Mouse (Mus musculus) thymus, postnatal 0 days (tissue): ENCODE results near the gene Cdc42. TPM values are rescaled to one million over a fixed set of nuclear protein-coding genes. Genes with fewer than 3 reads are reported as not detected.

Experiments
- DNase-seq: peaks from one replicate; pipeline ENCODE4 v3.0.0-alpha.2; 2015; ENCODE audit warnings: low spot score
- polyA plus RNA-seq: library from polyadenylated mRNA; unstranded; fragments of >200 nt; fragmentation: Nextera tagmentation; extraction: Ambion mirVana; gene quantifications from 2 replicates; pipeline ENCODE4 v1.2.1, GENCODE M21; 2015

Cdc42 gene
- polyA plus RNA-seq, 1 experiment from 2014 or later = 536 TPM

DNA sequence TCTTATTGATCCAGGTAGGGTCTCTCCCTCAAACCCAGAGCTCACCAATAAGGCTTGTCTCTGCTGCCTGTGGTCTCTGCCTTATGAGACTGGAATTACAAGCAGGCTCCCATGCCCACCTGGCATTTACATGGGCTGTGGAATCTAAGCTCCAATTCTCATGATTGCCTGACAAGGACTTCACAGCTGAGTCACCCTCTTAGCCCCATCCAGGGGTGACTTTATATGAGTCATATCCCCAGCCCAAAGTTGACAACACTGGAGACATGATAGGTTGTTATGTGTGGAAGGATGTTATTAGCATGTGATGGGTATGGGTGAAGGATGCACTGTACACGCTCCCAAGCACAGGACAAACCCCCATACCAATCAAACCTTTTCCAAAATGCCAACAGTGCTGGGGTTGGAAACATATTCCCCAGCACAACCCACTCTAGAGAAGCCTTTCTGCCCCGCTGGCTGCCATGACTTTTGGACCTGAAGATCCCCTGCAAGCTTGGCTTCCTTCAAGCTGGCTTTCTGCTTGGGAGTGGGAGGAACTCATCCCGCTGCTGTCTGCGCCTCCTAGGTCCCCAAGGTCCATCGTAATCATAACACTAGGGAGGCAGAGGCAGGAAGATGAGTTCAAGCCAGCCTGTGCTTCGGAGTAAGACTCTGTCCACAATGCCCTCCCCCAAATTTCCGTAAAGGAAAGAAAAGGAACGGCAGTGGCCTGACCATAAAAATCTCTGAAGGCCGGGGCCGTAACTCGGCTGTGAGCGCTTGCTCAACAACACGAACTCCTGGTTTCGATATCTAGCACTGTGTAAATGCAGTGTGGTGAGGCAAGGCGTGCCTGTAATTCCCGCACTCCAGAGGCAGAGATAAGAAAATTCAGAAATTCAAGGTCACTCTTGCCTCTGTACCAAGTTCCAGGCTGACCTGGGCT lies 14.3 kb upstream of the Cdc42 start:
- DNase-seq = no peak

DNA sequence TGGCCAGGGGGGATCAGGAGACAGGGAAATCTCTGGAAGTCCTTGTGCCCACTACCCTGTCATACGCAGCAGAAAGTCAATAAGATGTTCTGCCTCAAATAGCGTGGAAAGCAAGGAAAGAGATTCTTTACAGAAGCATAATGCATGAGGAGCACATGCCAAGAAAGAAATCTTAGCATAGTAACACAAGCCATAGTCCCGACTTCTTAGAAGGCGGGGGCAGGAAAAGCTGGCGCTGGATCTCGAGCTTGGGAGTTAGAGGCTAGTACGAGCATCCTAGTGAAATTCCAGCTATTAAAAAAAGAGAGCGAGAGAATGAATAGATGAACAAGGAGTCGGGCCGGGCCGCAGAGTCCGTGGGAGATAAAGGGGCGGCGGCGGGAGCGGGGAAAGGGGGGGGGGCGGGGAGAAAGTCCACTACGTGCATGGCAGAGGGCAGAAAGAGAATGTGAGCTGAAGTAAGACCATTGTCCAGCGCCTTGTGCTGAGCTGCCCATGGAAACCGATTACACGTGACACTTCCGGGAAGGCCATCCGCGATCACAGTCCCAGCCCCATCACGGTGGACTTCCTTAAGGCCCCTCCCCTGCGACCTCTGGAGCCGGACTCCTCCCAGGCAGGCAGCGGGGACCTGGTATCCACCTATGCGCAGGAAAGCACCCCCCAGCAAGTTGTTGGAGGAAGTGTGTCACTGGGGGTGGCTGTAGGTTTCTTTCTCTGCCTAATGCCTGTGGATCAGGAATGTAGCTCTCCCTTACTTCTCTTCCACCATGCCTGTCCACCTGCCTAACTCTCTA lies 12.6 kb upstream of the Cdc42 start:
- no peak for DNase-seq

DNA sequence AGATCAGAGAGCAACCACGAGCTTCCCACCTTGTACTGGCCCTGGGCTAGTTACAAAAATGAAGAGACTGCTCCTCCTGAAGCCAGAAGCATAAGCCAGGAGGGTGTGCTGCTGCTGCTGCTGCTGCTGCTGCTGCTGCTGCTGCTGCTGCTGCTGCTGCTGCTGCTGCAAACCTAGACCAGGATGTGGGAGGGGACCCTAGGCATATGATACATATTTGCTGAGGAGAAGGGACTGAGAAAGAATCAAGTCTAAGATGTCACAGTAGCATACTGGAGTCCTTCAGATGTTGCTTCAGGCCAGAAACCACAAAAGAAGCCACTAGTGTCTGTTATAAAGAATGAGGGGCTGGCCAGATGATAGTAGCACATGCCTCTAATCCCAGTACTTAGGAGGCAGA lies 10.7 kb upstream of the Cdc42 start:
- no peak for DNase-seq

DNA sequence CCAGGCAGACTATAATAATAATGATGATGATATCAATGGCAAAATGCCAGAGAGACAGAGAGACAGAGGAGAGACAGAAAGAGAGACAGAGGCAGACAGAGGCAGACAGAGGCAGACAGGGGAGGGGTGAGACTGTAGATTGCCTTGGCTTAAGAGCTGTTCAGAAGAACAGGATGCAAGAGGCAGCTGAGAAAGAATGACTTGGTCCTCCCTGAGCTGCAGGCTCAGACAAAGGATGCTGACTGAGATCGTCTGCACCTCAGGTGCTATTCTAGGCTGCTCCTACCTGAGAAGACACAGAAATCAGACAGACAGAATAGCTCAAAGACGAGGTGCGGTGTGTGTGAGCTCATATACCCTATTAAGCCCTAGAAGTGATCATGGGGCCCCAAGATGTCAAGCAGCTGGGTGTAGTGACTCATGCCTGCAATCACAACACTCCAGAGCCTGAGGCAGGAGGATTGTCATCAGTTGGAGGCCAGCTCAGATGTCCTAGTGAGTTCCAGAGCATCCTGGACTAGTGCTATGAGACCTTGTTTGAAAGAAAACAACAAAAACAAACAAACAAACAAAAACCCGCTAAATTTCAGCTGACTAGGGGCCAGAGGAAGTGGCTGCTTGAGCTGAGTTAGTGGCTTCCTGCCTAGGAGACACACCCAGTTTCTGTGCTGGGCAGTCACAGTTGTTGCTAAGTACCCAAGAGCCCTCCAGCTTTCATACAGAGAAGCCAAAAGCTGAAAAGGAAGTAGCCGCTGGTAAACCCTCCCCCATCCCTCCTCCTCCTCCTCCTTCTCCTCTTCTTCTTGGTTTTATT lies 10.0 kb upstream of the Cdc42 start:
- peak; percentile 72 for DNase-seq

DNA sequence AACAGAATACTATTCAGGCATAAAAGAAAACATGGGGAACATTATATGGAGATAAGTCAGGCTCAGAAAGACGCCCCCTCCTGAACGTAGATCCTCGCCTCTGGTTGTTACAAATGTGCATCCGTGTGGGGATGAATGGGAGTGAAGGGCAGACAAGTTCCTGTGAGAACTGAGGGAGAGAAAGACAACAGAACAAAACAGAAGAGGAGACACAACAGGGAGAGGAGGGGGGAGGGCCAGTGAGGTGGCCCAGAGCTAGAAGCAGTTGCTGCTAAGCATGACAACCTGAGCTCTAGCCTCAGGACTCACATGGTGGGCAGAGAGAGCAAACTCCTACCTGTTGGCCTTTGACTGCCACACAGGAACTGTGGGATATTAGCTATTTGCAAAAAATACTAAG lies 8.6 kb upstream of the Cdc42 start:
- DNase-seq = no peak

DNA sequence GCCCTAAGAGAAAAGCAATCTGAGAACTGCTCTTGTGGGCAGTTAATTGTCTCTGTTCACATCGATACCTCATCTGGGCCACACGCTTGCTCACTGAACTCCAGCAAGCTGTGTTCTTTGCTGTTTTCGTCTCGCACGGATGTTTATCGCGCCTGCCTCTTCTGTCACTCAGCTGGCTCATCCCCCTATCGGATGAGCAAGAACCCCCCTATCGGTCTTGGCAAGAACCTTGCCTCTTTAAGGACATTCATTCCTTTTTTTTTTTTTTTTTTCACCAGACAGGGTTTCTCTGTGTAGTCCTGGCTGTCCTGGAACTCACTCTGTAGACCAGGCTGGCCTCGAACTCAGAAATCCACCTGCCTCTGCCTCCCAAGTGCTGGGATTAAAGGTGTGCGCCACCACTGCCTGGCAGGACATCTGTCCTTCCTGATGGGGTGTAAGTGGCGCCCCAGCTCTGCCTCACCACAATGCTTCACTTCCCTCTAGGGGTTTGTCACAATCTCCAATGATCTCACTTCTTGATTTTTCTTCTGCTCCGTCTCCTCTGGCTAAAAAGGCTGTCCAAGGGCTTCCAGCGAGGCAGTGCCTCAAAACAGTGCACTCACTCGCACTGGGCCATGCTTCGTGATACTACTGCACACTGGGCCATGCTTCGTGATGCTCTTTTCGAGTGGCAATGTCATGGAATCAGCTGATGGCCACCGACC lies 8.0 kb upstream of the Cdc42 start:
- DNase-seq = no peak

DNA sequence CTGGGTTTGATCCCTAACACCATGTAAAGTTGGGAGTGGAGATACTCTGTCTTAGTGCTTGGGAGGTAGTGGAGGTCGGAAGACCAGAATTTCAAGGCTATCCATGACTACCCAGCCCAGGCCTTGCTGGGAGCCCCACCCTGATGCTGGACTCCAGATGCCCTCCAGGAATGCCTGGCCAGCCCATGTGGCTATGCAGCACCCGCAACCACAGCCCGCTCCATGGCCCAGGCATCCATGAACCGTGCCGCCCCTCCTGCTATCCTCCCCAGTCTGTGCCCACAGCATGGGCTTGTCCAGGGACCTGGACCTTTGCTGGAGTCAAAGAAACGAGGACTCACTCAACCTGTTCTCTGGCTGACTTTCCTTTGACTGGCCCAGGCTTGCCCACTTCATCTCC lies 7.3 kb upstream of the Cdc42 start:
- DNase-seq = no peak

DNA sequence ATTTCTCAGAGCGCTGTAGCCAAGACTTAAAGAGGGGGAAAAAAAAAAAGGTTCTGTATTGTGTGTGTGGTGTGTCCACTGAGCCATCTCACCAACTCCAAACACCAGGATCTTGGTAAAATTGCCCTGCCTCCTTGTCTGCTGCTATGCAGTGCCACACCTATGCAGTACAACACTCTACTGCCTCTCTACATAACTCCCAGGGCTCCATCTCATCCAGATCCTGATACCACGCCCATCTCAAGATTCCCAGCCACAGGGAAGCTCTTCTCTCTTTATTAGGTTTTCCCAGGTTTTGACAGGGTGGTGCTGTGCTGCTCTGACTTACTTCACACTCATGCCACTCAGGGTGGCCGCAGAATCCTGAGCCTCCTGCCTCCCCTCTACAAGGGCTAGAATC lies 3.5 kb upstream of the Cdc42 start:
- DNase-seq = no peak

DNA sequence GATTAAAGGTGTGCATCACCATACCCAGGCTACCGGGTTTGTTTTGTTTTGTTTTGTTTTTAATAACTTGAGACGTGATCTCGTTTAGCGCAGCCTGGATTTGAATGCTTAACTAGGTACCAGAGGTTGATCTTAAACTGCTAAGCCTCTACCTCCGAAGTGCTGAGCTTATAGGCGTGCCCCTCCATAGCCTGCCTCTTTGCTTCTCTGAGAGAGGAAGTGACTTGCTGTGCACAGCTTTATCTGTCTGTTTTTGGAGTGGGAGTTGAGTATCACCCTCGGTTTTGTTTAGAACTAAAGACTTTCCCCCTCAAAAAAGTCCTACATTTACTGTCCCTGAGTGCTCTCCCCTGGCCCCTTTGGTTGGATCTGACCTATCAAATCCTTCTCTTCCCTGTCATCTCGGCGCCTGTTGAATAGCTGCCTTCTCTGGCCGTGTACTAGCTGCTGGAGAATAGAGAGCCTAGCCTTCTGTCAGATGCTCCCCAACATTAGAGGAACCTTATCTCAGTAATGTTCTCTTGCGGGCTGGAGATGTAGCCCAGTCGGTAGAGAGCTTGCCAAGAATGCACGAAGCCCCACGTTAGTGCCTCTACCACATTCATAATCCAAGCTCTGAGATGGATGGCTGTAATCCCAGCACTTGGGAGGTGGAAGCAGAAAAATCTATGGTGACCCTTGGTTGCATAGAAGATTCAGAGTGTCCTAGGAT lies 927 bp upstream of the Cdc42 start:
- peak; percentile 49 for DNase-seq

DNA sequence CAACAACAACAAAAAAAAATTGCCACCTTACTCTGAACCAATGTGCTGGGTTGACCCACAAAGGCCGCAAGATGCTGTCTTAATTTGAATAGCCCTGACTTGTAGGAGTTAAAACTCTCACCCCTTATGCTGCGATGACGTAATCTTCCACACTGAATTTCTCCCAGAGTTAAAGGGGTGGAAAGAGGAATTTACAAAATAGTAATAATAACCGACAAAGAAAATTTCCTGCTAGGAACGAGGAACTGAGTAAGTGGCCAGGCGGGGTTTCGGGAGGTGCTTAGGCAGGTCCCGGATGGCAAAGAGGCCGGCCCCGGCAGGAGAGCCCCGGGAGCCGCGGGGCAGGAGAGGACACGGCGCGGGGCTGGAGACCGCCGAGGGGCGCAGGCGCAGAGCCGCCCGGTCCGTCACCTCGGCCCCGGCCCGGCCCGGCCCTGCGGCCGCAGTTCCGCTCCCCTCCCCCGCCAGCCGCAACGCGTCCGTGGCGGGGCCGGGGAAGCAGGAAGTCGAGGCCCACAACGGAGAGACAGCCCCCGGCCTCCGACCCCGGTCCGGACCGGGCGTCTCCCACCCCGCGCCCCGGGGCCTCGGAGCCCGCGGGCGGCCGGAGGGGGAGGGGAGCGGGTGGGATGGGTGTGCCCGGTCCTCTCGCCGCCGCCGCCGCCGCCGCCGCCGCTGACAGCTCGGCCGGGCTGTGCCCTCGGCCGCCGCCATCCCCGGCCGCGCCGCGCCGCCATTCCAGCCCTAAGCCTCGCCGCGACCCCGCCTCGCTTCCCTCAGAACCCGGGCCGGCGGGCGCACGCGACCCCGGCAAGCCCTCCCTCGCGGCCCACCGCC lies 628 bp downstream of the Cdc42 start:
- DNase-seq = peak; percentile 52

DNA sequence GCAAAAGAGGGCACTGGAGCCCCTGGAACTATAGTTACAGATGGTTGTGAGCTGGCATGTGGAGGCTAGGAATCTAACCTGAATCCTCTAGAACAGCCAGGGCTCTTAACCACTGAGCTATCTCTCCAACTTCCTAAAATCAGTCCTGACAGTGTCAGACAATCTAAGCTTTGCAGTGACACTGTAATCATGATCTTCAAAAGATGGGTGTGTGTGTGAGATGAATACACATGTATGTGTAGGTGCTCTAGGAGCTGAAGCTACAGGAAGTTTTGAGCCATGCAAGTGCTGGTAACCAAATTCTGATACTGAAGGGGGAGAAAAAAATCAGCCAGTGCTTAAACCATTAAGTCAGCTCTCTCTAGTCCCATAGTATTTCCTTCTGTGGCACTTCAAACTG lies 6.9 kb downstream of the Cdc42 start:
- no peak for DNase-seq

DNA sequence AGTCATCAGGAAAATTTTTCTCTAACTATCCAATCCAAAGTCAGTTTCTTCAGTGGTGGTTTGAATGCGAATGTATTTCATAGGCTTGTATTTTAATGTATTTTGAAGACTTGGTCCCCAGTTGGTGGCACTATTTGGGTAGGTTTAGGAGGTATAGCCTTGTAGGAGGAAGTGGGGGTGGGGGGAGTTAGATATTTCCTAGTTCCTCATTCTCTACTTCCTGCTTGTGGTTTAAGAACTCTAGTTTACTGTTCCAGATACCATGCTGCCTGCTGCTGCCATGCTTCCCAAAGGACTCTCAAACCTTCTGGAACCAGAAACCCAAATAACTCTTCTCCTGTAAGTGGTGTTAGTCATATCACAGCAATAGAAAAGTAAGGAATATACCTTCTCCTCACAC lies 11.7 kb downstream of the Cdc42 start:
- DNase-seq = peak; percentile 45

DNA sequence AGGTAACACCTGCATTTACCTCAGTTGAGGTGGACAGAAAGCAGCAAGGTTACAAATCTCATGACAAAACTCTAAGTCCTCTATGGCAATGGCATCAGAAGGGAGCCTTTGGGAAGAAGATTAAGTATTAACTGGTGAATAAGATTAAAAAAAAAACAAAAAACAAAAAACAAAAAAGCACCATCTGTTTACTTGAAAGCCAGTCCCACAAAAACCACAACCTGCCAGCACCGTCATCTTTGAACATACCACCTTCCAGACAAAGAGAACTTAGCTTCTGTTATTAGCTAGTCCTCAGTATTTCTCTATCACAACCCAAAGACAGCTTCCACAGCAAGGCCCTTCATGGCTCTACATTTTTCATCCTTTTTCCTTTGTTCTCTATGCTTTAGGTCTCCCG lies 12.4 kb downstream of the Cdc42 start:
- peak; percentile 14 for DNase-seq

DNA sequence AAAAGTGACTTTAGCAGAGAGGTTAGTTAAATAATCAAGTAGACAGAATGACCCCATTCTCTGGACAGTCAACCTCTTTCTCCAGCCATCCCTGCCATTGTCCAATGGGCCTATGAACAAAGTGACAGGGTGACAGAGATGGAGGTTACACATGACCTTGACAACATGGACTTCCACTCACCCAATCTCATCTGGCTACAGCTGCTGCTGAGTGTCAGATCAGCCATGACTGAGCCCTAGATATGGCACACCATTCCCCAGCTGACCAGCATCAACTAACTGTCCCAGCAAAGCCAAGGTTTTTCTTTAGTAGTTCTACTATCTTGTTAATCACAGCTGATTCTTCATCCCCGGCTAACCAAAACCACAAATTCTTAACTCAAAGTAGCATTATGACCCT lies 14.7 kb downstream of the Cdc42 start:
- DNase-seq = no peak

DNA sequence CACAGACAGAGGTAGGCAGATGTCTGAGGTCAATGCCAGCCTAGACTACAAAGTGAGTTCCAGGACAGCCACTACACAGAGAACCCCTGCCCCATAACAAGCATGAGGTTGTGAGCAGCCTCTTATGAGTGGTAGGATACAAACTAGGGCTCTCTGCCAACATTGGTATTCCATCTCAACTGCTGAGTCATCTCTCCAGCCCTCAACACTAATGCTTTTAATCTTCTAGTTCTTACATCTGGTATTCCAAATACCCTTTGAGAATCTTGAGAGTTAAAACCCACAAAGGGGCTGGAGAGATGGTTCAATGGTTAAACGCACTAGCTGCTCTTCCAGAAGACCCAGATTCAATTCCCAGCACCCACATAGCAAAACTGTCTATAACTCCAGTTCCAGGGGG lies 18.1 kb downstream of the Cdc42 start:
- DNase-seq = no peak

DNA sequence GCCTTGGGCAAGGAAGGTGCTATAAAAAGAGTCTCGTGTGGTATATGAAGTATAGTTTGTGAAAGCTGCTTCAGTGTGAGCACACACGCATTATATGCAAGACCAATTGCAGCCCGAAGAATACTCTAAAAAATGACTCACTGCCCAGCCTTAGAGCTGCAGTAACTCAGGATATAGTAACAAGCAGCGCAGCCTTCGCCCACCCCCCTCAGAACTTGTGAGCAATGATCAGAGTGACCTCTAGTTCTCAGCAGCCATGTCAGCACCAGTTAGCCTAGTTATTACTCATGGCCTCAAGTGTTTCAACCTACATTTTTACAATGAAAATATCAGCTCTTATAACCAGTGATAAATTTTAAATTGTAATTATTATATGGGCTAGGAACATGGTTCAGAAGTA lies 21.1 kb downstream of the Cdc42 start:
- DNase-seq = no peak

DNA sequence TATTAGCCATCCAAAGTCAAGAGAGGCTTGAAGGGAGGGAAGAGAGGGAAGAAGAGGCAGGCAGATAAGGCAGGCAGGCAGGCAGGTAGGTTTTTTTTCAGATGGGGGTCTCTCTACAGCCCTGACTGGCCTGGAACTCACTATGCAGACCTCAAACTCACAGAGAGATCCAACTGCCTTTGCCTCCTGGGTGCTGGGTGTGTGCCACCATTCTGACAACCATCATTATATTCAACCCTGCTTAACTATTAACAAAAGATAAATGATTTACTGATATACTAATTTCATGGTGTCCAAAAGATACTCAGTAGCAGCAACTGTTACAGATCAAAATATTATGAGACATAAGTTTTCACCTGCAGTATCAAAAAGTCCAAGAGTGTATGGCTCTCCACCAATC lies 25.5 kb downstream of the Cdc42 start:
- no peak for DNase-seq

DNA sequence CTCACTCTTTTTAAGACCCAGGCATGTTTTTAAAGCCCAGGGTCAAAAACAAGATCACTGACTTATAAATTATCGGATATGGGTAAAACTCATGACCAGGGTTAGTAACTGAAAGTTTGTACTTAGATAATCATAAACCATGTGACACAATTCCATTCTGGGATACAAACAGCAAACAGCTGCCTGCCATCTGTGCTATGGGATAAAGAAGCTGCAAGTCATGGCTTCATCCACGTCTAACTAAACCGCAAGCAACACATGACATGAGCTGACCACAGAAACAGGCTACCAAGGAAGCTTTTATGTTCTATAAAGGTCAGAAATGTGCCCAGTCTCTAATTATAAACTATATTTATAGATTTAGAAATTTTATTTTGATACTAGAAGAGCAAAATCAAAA lies 31.0 kb downstream of the Cdc42 start:
- DNase-seq = no peak

DNA sequence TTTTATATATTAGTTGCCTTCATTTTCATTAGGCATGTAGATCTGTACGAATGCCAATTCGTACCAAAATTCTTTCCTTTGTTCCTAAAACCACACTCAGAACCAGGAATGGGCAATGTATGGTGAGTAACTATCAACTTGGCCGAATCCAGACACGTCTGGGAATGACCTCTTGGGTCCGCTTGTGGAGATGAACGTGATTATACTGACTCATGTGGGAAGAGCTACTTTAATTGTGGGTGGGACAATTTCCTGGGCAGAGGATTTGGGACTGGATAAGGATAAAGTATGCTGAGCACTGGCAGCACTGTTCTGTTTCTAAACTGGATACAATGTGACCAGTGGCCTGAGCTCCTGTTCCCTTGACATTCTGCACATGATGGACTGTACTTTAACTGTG lies 32.6 kb downstream of the Cdc42 start:
- DNase-seq = no peak
